Mouse (Mus musculus): Measurements from ENCODE around the gene Tbx4.

DNA sequence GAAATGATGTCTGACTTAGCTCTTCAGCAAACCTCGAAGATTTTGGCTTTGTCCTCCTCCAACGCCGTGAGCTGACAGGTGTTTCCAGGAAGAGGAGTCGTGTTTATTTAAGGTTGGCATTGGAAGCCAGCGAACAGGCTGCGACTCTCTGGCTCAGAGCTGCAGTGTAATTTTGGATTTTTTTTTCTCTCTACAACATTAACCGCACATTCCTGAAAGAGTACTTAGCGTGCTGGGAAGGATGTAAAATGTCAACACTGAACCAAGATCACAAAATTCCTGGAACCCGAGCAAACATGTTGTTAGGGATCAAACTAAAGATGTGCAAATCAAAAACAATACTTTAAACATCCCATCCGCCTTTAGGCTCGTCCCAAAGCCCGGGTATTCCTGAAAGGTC lies 69.4 kb downstream of the Tbx4 start:
- TF ChIP-seq CTCF (IDR thresholded peaks at IDR 0.05; ENCODE audit: low read depth), result no peak
- no peak for TF ChIP-seq EP300 (IDR thresholded peaks at IDR 0.05; ENCODE audit: low read depth)
